Comparison of ENCODE assay signal across 34 mouse cellular contexts in the genomic region with DNA sequence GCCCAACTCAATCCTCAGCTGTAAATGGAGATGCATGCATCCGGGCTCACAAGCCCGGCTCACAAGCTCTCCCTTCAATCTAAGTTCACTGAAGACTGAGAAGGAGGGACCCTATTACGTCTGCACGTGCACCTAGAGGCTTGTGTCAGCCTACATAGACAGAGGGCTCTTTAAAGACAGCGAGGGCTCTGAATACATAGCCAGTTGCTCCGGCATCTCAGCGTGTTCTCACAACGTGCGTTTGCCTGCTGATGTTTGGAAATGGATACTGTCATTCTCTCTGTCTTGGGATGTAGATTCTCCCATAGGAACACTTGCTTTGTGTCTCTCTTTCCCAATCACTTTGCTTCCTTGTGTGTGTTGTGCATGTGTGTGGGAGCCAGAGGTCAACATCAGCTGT.
"Had no signal": no experiment of that assay in that cellular context is flagged by ENCODE, and none has a peak within 500 bp of the region (broad histone marks: within the 10 kb centered on the region; RNA-seq: fewer than 3 reads in every experiment).

No protein-coding gene starts in this region.

- H3K27ac ChIP-seq: heart, embryonic 10.5 days; heart, embryonic 13.5 days; heart, embryonic 15.5 days; hindbrain, embryonic 12.5 days; hindbrain, embryonic 13.5 days; hindbrain, embryonic 14.5 days; hindbrain, embryonic 15.5 days; intestine, embryonic 15.5 days; kidney, embryonic 15.5 days; kidney, postnatal 0 days; layer of hippocampus, adult 2 months; left cerebral cortex, adult 2 months had no signal

- H3K9me3 ChIP-seq: heart, embryonic 10.5 days; heart, embryonic 12.5 days; heart, embryonic 13.5 days; heart, embryonic 15.5 days; hindbrain, embryonic 12.5 days; hindbrain, embryonic 13.5 days; hindbrain, embryonic 15.5 days; intestine, embryonic 15.5 days; kidney, embryonic 15.5 days had no signal

- H3K4me3 ChIP-seq: heart, embryonic 10.5 days; heart, embryonic 12.5 days; heart, embryonic 13.5 days; heart, embryonic 15.5 days; hindbrain, embryonic 12.5 days; hindbrain, embryonic 13.5 days; hindbrain, embryonic 15.5 days; intestine, embryonic 15.5 days; kidney, embryonic 15.5 days; layer of hippocampus, adult 2 months; left cerebral cortex, adult 2 months had no signal

- ATAC-seq: hindbrain, embryonic 16.5 days; inflammation-experienced regulatory T-cells, adult 6 months; intestine, embryonic 15.5 days; intestine, embryonic 16.5 days; intestine, postnatal 0 days had no signal

- DNase-seq: heart, postnatal 10 days; heart, postnatal 14 days; heart, postnatal 36 days; heart, postnatal 4 days; kidney, adult 11 months; kidney, adult 18-20 months; kidney, adult 2 months; kidney, adult 8-10 months; kidney, adult 9 months; kidney, postnatal 10 days; kidney, postnatal 14 days; kidney, postnatal 25 days; kidney, postnatal 36 days; kidney, postnatal 4 days; layer of hippocampus, adult 9-11 months; layer of hippocampus, postnatal 36 days had no signal

- H3K27me3 ChIP-seq: hindbrain, embryonic 15.5 days; intestine, embryonic 15.5 days had no signal

- H3K36me3 ChIP-seq: heart, embryonic 10.5 days; heart, embryonic 12.5 days; heart, embryonic 13.5 days; heart, embryonic 15.5 days; hindbrain, embryonic 12.5 days; hindbrain, embryonic 13.5 days; hindbrain, embryonic 15.5 days; intestine, embryonic 15.5 days; kidney, embryonic 15.5 days had no signal

- H3K4me2 ChIP-seq: heart, embryonic 11.5 days; heart, embryonic 12.5 days; heart, embryonic 13.5 days; heart, embryonic 15.5 days; hindbrain, embryonic 12.5 days; hindbrain, embryonic 13.5 days; hindbrain, embryonic 14.5 days; hindbrain, embryonic 15.5 days; intestine, embryonic 15.5 days; kidney, embryonic 15.5 days had no signal

- H3K9ac ChIP-seq: heart, embryonic 12.5 days; heart, embryonic 13.5 days; heart, embryonic 15.5 days; hindbrain, embryonic 12.5 days; hindbrain, embryonic 13.5 days; hindbrain, embryonic 14.5 days; hindbrain, embryonic 15.5 days; intestine, embryonic 15.5 days; kidney, embryonic 15.5 days had no signal
